Mouse (Mus musculus) erythroblast, embryonic 14.5 days (primary cell): ENCODE results near the gene Nmrk1. TPM values are rescaled to one million over a fixed set of nuclear protein-coding genes. Genes with fewer than 3 reads are reported as not detected.

Experiments used
- H3K27me3 ChIP-seq: 2 replicates; pipeline ENCODE4 v1.6.1; 2012; ENCODE audit warnings: inconsistent platforms; ENCODE audit not compliant: control insufficient read depth
- H3K36me3 ChIP-seq: 2 replicates; pipeline ENCODE4 v1.6.1; 2012; ENCODE audit warnings: mild to moderate bottlenecking, inconsistent platforms; ENCODE audit not compliant: control insufficient read depth
- H3K4me1 ChIP-seq: 2 replicates; pipeline ENCODE4 v1.6.1; 2012; ENCODE audit warnings: inconsistent platforms; ENCODE audit not compliant: control insufficient read depth
- H3K4me3 ChIP-seq: replicated peaks from 2 replicates; pipeline ENCODE3; 2012; ENCODE audit warnings: moderate library complexity, mild to moderate bottlenecking, inconsistent platforms
- H3K9me3 ChIP-seq: 2 replicates; pipeline ENCODE4 v1.6.1; 2012; ENCODE audit warnings: low read length, inconsistent platforms, mixed read lengths; ENCODE audit not compliant: control insufficient read depth
- GATA1 ChIP-seq: IDR thresholded peaks from 2 replicates; pipeline ENCODE4 v1.6.1; 2012; ENCODE audit warnings: low read length, inconsistent platforms, mixed read lengths
- TAL1 ChIP-seq: IDR thresholded peaks from 3 replicates; pipeline ENCODE4 v1.6.1; 2012; ENCODE audit warnings: low read length, inconsistent platforms, mixed read lengths
- polyA plus RNA-seq: library from polyadenylated mRNA; stranded (reverse); fragments of >175 nt; gene quantifications from 2 replicates; pipeline ENCODE4 v1.2.3, GENCODE M21; 2012

Gene Nmrk1
- polyA plus RNA-seq, 1 experiment: not detected

GRCm38 (mm10) chr19:18630221-18631119 lies 1.3 kb upstream of the Nmrk1 start:
- H3K9me3 ChIP-seq: no peaks in the 10 kb centered on the region
- no peaks in the 10 kb centered on the region for H3K27me3 ChIP-seq
- no peaks in the 10 kb centered on the region for H3K36me3 ChIP-seq
- no peak for TF ChIP-seq GATA1
- no peak for TF ChIP-seq TAL1
- peak overlapping the region; percentile 96 for H3K4me3 ChIP-seq
- peaks cover 28% of the 10 kb centered on the region for H3K4me1 ChIP-seq

GRCm38 (mm10) chr19:18631161-18631643 lies 548 bp upstream of the Nmrk1 start:
- TF ChIP-seq GATA1: no peak
- TF ChIP-seq TAL1: no peak
- no peaks in the 10 kb centered on the region for H3K9me3 ChIP-seq
- no peaks in the 10 kb centered on the region for H3K36me3 ChIP-seq
- H3K4me1 ChIP-seq: peaks cover 28% of the 10 kb centered on the region
- H3K4me3 ChIP-seq: peak overlapping the region; percentile 96
- no peaks in the 10 kb centered on the region for H3K27me3 ChIP-seq

- TF ChIP-seq TAL1 (no peak), GATA1 (no peak)
- peaks cover 28% of the 10 kb centered on the region for H3K4me1 ChIP-seq
Observed at GRCm38 (mm10) chr19:18632231-18633185, 758 bp downstream of the Nmrk1 start.

GRCm38 (mm10) chr19:18637954-18638353 lies 6.2 kb downstream of the Nmrk1 start:
- TF ChIP-seq GATA1 (no peak), TAL1 (no peak)
- H3K4me1 ChIP-seq: peaks cover 3% of the 10 kb centered on the region
- H3K4me3 ChIP-seq: no peak overlapping the region
- no peaks in the 10 kb centered on the region for H3K27me3 ChIP-seq
- H3K9me3 ChIP-seq: no peaks in the 10 kb centered on the region
- H3K36me3 ChIP-seq: peaks cover 2% of the 10 kb centered on the region; the same call in 1 of the 2 replicates

More at GRCm38 (mm10) chr19:18632231-18633185, 758 bp downstream of the Nmrk1 start:
- H3K36me3 ChIP-seq: no peaks in the 10 kb centered on the region
- H3K9me3 ChIP-seq: no peaks in the 10 kb centered on the region
- H3K27me3 ChIP-seq: no peaks in the 10 kb centered on the region
- H3K4me3 ChIP-seq: peak overlapping the region; percentile 96

- Histone ChIP-seq H3K4me3 (no peak overlapping the region), H3K36me3 (peaks cover 2% of the 10 kb centered on the region; the same call in 1 of the 2 replicates), H3K4me1 (peaks cover 13% of the 10 kb centered on the region), H3K9me3 (no peaks in the 10 kb centered on the region), H3K27me3 (no peaks in the 10 kb centered on the region)
- TF ChIP-seq TAL1 (no peak), GATA1 (no peak)
Observed at GRCm38 (mm10) chr19:18638949-18639348, 7.2 kb downstream of the Nmrk1 start.

- H3K27me3 ChIP-seq: no peaks in the 10 kb centered on the region
- no peak overlapping the region for H3K4me3 ChIP-seq
- H3K9me3 ChIP-seq: no peaks in the 10 kb centered on the region
- peaks cover 2% of the 10 kb centered on the region; the same call in 1 of the 2 replicates for H3K36me3 ChIP-seq
- peaks cover 18% of the 10 kb centered on the region for H3K4me1 ChIP-seq
- TF ChIP-seq TAL1: no peak
- TF ChIP-seq GATA1: no peak
Observed at GRCm38 (mm10) chr19:18639552-18639951, 7.8 kb downstream of the Nmrk1 start.

- H3K4me1 ChIP-seq: peaks cover 32% of the 10 kb centered on the region
Observed at GRCm38 (mm10) chr19:18641001-18641400, 9.3 kb downstream of the Nmrk1 start.

GRCm38 (mm10) chr19:18643411-18643810 lies 11.7 kb downstream of the Nmrk1 start:
- H3K9me3 ChIP-seq: no peaks in the 10 kb centered on the region
- peaks cover 55% of the 10 kb centered on the region for H3K4me1 ChIP-seq
- peaks cover 5% of the 10 kb centered on the region; the same call in 1 of the 2 replicates for H3K36me3 ChIP-seq
- no peak for TF ChIP-seq GATA1
- TF ChIP-seq TAL1: no peak
- no peaks in the 10 kb centered on the region for H3K27me3 ChIP-seq
- H3K4me3 ChIP-seq: no peak overlapping the region

More at GRCm38 (mm10) chr19:18641001-18641400, 9.3 kb downstream of the Nmrk1 start:
- Histone ChIP-seq H3K36me3 (peaks cover 5% of the 10 kb centered on the region; the same call in 1 of the 2 replicates), H3K27me3 (no peaks in the 10 kb centered on the region), H3K4me3 (no peak overlapping the region), H3K9me3 (no peaks in the 10 kb centered on the region)
- TF ChIP-seq TAL1 (no peak), GATA1 (no peak)
